Comparison of ENCODE assay signal across 16 mouse cellular contexts in genomic region chr12:83145074-83145473, GRCm38 (mm10).
DNase-seq lines count a peak whose midpoint lies in the region; ATAC-seq lines count a peak whose summit lies in the region.
"Had no signal": no experiment of that assay in that cellular context is flagged by ENCODE, and none has a peak within 500 bp of the region (broad histone marks: within the 10 kb centered on the region; RNA-seq: fewer than 3 reads in every experiment).

No protein-coding gene starts in this region.

- no peak overlapping the region for H3K4me3 ChIP-seq in heart, embryonic 11.5 days (ENCODE audit: low read depth, low read length)
- H3K4me3 ChIP-seq in heart, embryonic 10.5 days, result no peak overlapping the region
- no peak overlapping the region for H3K4me3 ChIP-seq in neural tube, embryonic 15.5 days (replicated peaks)
- H3K4me3 ChIP-seq: embryonic facial prominence, embryonic 10.5 days; liver, embryonic 12.5 days; midbrain, embryonic 12.5 days; neural tube, embryonic 12.5 days had no signal

- no peaks in the 10 kb centered on the region for H3K9me3 ChIP-seq in heart, embryonic 11.5 days (replicated peaks; ENCODE audit: control insufficient read depth, low read length)
- H3K9me3 ChIP-seq in heart, embryonic 10.5 days, result no peaks in the 10 kb centered on the region
- no peaks in the 10 kb centered on the region for H3K9me3 ChIP-seq in neural tube, embryonic 15.5 days (replicated peaks)
- H3K9me3 ChIP-seq: embryonic facial prominence, embryonic 10.5 days; liver, embryonic 12.5 days; midbrain, embryonic 12.5 days; neural tube, embryonic 12.5 days had no signal

- WGBS in heart, embryonic 11.5 days (ENCODE audit: insufficient replicate concordance), result 75% methylated on average over 3 of the region's 3 CpGs
- WGBS in heart, embryonic 10.5 days, result 71% methylated on average over 3 of the region's 3 CpGs
- 58% methylated on average over 3 of the region's 3 CpGs for WGBS in neural tube, embryonic 15.5 days

- no peak overlapping the region for H3K4me2 ChIP-seq in heart, embryonic 11.5 days
- no peak overlapping the region for H3K4me2 ChIP-seq in neural tube, embryonic 15.5 days
- H3K4me2 ChIP-seq: liver, embryonic 12.5 days; midbrain, embryonic 12.5 days; neural tube, embryonic 12.5 days had no signal

- H3K27ac ChIP-seq in heart, embryonic 11.5 days (ENCODE audit: low read depth, low read length), result no peak overlapping the region
- H3K27ac ChIP-seq in heart, embryonic 10.5 days, result peak overlapping the region; percentile 37
- no peak overlapping the region for H3K27ac ChIP-seq in neural tube, embryonic 15.5 days (replicated peaks)
- H3K27ac ChIP-seq: embryonic facial prominence, embryonic 10.5 days; liver, embryonic 12.5 days; midbrain, embryonic 12.5 days; neural tube, embryonic 12.5 days had no signal

- H3K4me1 ChIP-seq in heart, embryonic 11.5 days (ENCODE audit: control insufficient read depth, insufficient read depth, low read length), result peaks cover 40% of the 10 kb centered on the region
- peaks cover 58% of the 10 kb centered on the region for H3K4me1 ChIP-seq in heart, embryonic 10.5 days
- H3K4me1 ChIP-seq in neural tube, embryonic 15.5 days, result peaks cover 13% of the 10 kb centered on the region
- H3K4me1 ChIP-seq: embryonic facial prominence, embryonic 10.5 days; neural tube, embryonic 12.5 days had no signal

- DNase-seq in heart, adult 18-20 months, result peak; percentile 48 to 70
- peak; percentile 75 for DNase-seq in brain, adult 2 months (ENCODE audit: low read depth, low spot score)
- peak; percentile 59 for DNase-seq in cerebellum, adult 9-11 months
- DNase-seq in heart, embryonic 10.5 days (ENCODE audit: low spot score), result no peak
- no peak for DNase-seq in adrenal gland, adult 2 months
- DNase-seq in liver, result no peak
- DNase-seq: kidney, adult 2 months; right cerebral cortex, adult 18-20 months had no signal

- no peaks in the 10 kb centered on the region for H3K36me3 ChIP-seq in heart, embryonic 11.5 days (ENCODE audit: control insufficient read depth, insufficient read depth, low read length)
- no peaks in the 10 kb centered on the region for H3K36me3 ChIP-seq in heart, embryonic 10.5 days
- H3K36me3 ChIP-seq in neural tube, embryonic 15.5 days, result no peaks in the 10 kb centered on the region
- H3K36me3 ChIP-seq: embryonic facial prominence, embryonic 10.5 days; liver, embryonic 12.5 days; midbrain, embryonic 12.5 days; neural tube, embryonic 12.5 days had no signal

- no peak overlapping the region for H3K9ac ChIP-seq in heart, embryonic 11.5 days (ENCODE audit: low read depth, low read length)
- H3K9ac ChIP-seq in neural tube, embryonic 15.5 days (replicated peaks), result no peak overlapping the region
- H3K9ac ChIP-seq: liver, embryonic 12.5 days; midbrain, embryonic 12.5 days; neural tube, embryonic 12.5 days had no signal

- no peaks in the 10 kb centered on the region for H3K27me3 ChIP-seq in heart, embryonic 11.5 days (ENCODE audit: control insufficient read depth, insufficient read depth, low read length)
- no peaks in the 10 kb centered on the region for H3K27me3 ChIP-seq in heart, embryonic 10.5 days (ENCODE audit: insufficient read depth, poor library complexity, severe bottlenecking)
- H3K27me3 ChIP-seq in neural tube, embryonic 15.5 days (replicated peaks), result no peaks in the 10 kb centered on the region
- H3K27me3 ChIP-seq: midbrain, embryonic 12.5 days; neural tube, embryonic 12.5 days had no signal

- ATAC-seq in heart, embryonic 11.5 days (replicated peaks; ENCODE audit: insufficient number of reproducible peaks, low FRiP score, low TSS enrichment), result no peak
- no peak for ATAC-seq in neural tube, embryonic 15.5 days (ENCODE audit: low FRiP score)
- ATAC-seq: CD4-positive, CD25-positive, alpha-beta regulatory T cell, adult 4 months; liver, embryonic 12.5 days; lung, postnatal 0 days had no signal

Comparison
In these comparisons a context has a peak if more than half of its experiments do, and no peak if none do; other contexts are left out.
1. DNase-seq: peak in heart, adult 18-20 months (2 of 2), brain, adult 2 months (single experiment) and cerebellum, adult 9-11 months (single experiment); none in heart, embryonic 10.5 days (single experiment), adrenal gland, adult 2 months (single experiment) and liver (single experiment).